Mouse (Mus musculus) neural tube, embryonic 14.5 days (tissue): Measurements from ENCODE around the gene Frrs1l. TPM values are rescaled to one million over a fixed set of nuclear protein-coding genes. Genes with fewer than 3 reads are reported as not detected.

ENCODE experiments used
- ATAC-seq: fragments of 200-750 bp; cut with Nextera tagmentation; 2 replicates; pipeline ENCODE4 v1.8.0; 2017; ENCODE audit warnings: low read depth, mild to moderate bottlenecking, moderate TSS enrichment, moderate library complexity
- H3K27ac ChIP-seq: fragments of 300-500 bp; sonication (generic); 2 replicates; pipeline ENCODE4 v1.5.1; 2014; ENCODE audit warnings: low read depth, mild to moderate bottlenecking, control low read depth, low read length, moderate library complexity, mixed read lengths
- H3K27me3 ChIP-seq: fragments of 300-500 bp; sonication (generic); 2 replicates; pipeline ENCODE4 v1.6.1; 2014; ENCODE audit warnings: low read length; ENCODE audit not compliant: control insufficient read depth, insufficient read depth
- H3K36me3 ChIP-seq: fragments of 300-500 bp; sonication (generic); 2 replicates; pipeline ENCODE4 v1.6.1; 2014; ENCODE audit warnings: low read length, mixed read lengths; ENCODE audit not compliant: control insufficient read depth, insufficient read depth
- H3K4me1 ChIP-seq: fragments of 300-500 bp; sonication (generic); 2 replicates; pipeline ENCODE4 v1.6.1; 2014; ENCODE audit warnings: low read length; ENCODE audit not compliant: control insufficient read depth, insufficient read depth
- H3K4me2 ChIP-seq: fragments of 300-500 bp; sonication (generic); 2 replicates; pipeline ENCODE4 v1.6.1; 2014; ENCODE audit warnings: mild to moderate bottlenecking, low read depth, low read length, control low read depth
- H3K4me3 ChIP-seq: fragments of 300-500 bp; sonication (generic); 2 replicates; pipeline ENCODE4 v1.5.1; 2014; ENCODE audit warnings: low read depth, low read length, control low read depth, mixed read lengths
- H3K9ac ChIP-seq: fragments of 300-500 bp; sonication (generic); replicated peaks from 2 replicates; pipeline ENCODE4 v1.6.1; 2014; ENCODE audit warnings: low read depth, mild to moderate bottlenecking, control low read depth, low read length, mixed read lengths
- H3K9me3 ChIP-seq: fragments of 300-500 bp; sonication (generic); 2 replicates; pipeline ENCODE4 v1.6.1; 2016; ENCODE audit warnings: low read length; ENCODE audit not compliant: control insufficient read depth
- WGBS: fragments of 180-500 bp; shearing (Covaris S2); extraction: QIAGEN DNeasy Blood & Tissue Kit; methylation state at CpG from one replicate; pipeline ENCODE4 v1.1.7; 2014; 5-methylcytosine and 5-hydroxymethylcytosine counted together
- polyA plus RNA-seq: library from polyadenylated mRNA; unstranded; fragments of >200 nt; fragmentation: Nextera tagmentation; extraction: Ambion mirVana; gene quantifications from 2 replicates; pipeline ENCODE4 v1.2.1, GENCODE M21; 2014

Frrs1l gene
- polyA plus RNA-seq, 1 experiment from 2014 or later = 31.6 TPM

GRCm38 (mm10) chr4:56935327-56935726 is 54.9 kb downstream of the Frrs1l start:
- H3K4me2 ChIP-seq = no peak overlapping the region
- no peak overlapping the region for H3K4me3 ChIP-seq
- H3K27me3 ChIP-seq = no peaks in the 10 kb centered on the region
- H3K9ac ChIP-seq = no peak overlapping the region
- ATAC-seq = no peak
- no CpG with 5 or more reads among the region's 1 CpGs for WGBS
- H3K36me3 ChIP-seq = no peaks in the 10 kb centered on the region; the same call in 1 of the 2 replicates
- H3K9me3 ChIP-seq = no peaks in the 10 kb centered on the region
- H3K4me1 ChIP-seq = no peaks in the 10 kb centered on the region
- no peak overlapping the region for H3K27ac ChIP-seq

DNA sequence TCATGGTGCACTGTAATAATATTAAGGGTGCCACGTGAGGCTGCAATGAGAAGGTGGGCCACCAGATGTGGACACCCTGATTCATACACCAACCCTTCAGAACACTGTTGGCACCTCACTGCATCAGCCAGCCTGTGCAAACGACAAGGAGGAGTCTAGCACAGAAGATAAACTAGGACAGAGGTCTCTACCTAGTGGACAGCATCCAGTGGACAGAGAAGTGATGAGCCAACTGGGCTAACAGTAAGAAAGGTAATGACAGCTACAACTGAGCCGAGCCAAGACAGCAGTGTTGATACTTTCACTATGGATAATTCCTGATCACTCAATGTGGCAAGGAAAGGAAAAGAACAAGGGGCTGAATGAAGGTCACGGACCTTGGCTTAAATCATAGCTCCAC is 57.0 kb downstream of the Frrs1l start:
- Histone ChIP-seq H3K4me3 (no peak overlapping the region), H3K9ac (no peak overlapping the region), H3K27me3 (no peaks in the 10 kb centered on the region), H3K36me3 (no peaks in the 10 kb centered on the region; the same call in 1 of the 2 replicates), H3K27ac (no peak overlapping the region), H3K9me3 (no peaks in the 10 kb centered on the region), H3K4me2 (no peak overlapping the region), H3K4me1 (no peaks in the 10 kb centered on the region)
- WGBS = 95% methylated on average over 4 of the region's 4 CpGs
- ATAC-seq = no peak

GRCm38 (mm10) chr4:56932096-56932495 is 58.1 kb downstream of the Frrs1l start:
- Histone ChIP-seq H3K4me3 (no peak overlapping the region), H3K27me3 (no peaks in the 10 kb centered on the region), H3K4me1 (no peaks in the 10 kb centered on the region), H3K27ac (no peak overlapping the region), H3K9me3 (no peaks in the 10 kb centered on the region), H3K4me2 (no peak overlapping the region), H3K36me3 (no peaks in the 10 kb centered on the region; the same call in 1 of the 2 replicates), H3K9ac (no peak overlapping the region)
- no peak for ATAC-seq
- WGBS = 56% methylated on average over 7 of the region's 7 CpGs

DNA sequence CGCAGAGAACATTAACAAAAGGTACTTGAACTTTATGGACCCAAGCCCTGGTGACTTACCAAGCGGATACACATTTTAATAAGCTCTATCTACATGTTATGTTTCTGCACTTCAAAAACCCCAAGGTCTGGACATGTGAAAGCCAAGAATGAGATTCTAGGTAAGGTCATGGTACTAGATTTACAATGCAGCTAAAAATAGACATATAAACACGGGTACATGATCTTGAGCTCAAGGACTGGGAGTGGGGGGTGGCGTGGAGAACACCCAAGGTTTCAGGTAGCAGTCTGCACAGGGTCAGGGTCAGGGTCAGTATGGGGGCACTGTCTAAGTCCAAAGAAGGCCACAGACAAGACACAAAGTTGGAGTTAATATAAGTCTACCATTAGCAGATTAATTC is 59.9 kb downstream of the Frrs1l start:
- Histone ChIP-seq H3K4me2 (no peak overlapping the region), H3K36me3 (peaks cover 6% of the 10 kb centered on the region), H3K27ac (no peak overlapping the region), H3K9ac (no peak overlapping the region), H3K4me1 (no peaks in the 10 kb centered on the region), H3K9me3 (no peaks in the 10 kb centered on the region), H3K4me3 (no peak overlapping the region), H3K27me3 (no peaks in the 10 kb centered on the region)
- ATAC-seq = no peak
- 86% methylated on average over 4 of the region's 4 CpGs for WGBS

GRCm38 (mm10) chr4:56926971-56927370 is 63.2 kb downstream of the Frrs1l start:
- Histone ChIP-seq H3K27ac (no peak overlapping the region), H3K27me3 (no peaks in the 10 kb centered on the region), H3K4me3 (no peak overlapping the region), H3K36me3 (peaks cover 26% of the 10 kb centered on the region), H3K4me2 (no peak overlapping the region), H3K9me3 (no peaks in the 10 kb centered on the region), H3K9ac (no peak overlapping the region), H3K4me1 (no peaks in the 10 kb centered on the region)
- ATAC-seq = no peak
- 89% methylated on average over 4 of the region's 4 CpGs for WGBS

DNA sequence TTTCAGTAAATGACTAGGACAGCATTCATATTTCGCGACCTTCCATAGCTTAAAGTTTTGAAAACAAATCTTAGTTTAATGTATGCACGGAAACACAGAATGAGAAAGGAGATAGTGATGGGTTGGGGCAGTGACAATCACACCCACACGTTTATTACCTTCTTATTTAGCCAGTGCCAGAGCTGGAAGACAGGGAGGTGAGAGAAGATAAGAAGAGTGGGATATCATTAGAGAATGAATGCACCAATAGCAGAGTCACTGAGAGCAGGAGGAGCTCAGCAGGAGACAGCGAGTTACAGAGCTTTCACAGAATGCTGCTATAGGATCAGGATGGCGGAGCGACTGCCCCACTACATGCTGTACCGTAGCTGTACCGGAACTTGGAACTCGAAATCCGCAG is 68.0 kb downstream of the Frrs1l start:
- H3K4me2 ChIP-seq = no peak overlapping the region
- H3K36me3 ChIP-seq = peaks cover 26% of the 10 kb centered on the region
- ATAC-seq = no peak
- H3K9me3 ChIP-seq = no peaks in the 10 kb centered on the region
- 96% methylated on average over 11 of the region's 11 CpGs for WGBS
- H3K27ac ChIP-seq = no peak overlapping the region
- H3K27me3 ChIP-seq = no peaks in the 10 kb centered on the region
- H3K4me1 ChIP-seq = no peaks in the 10 kb centered on the region
- no peak overlapping the region for H3K9ac ChIP-seq
- no peak overlapping the region for H3K4me3 ChIP-seq

DNA sequence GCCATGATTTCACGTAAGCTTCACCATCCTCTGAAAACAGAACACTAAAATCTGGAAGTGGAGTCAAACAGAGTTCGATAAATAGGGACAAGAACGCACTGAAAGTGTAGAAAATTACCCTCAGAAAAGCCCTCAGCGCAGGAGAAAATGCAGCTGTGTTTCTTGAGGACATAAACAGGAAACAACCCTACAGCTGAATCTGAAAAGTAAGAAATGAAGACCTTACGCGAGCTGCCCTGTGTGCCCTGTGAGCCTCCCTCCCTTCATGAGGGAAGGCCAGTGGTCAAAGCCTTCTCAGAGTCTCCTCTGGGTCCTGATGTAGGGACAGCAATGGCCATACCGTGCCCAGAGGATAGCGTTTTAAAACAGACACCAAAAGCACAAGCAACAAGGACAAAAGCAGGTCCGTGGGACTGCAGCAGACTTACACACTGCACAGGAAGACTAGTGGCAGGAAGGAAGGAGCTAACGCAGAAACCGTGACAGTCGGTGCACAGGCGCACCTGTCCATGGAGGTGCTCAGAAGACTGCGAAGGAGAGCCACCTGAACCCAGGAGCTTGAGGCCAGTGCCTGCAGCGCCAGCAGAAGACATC is 74.4 kb downstream of the Frrs1l start:
- ATAC-seq = no peak
- Histone ChIP-seq H3K4me2 (no peak overlapping the region), H3K9ac (no peak overlapping the region), H3K36me3 (0 out of 2 replicates have a peak, but pooled peaks cover 15% of the 10 kb centered on the region), H3K4me1 (no peaks in the 10 kb centered on the region), H3K9me3 (no peaks in the 10 kb centered on the region), H3K27ac (no peak overlapping the region), H3K4me3 (no peak overlapping the region), H3K27me3 (no peaks in the 10 kb centered on the region)
- 92% methylated on average over 15 of the region's 15 CpGs for WGBS

GRCm38 (mm10) chr4:56914761-56915160 is 75.4 kb downstream of the Frrs1l start:
- WGBS = 100% methylated on average over 1 of the region's 1 CpGs
- no peaks in the 10 kb centered on the region for H3K9me3 ChIP-seq
- no peaks in the 10 kb centered on the region for H3K4me1 ChIP-seq
- no peak overlapping the region for H3K27ac ChIP-seq
- H3K36me3 ChIP-seq = peaks cover 21% of the 10 kb centered on the region; the same call in 1 of the 2 replicates
- H3K27me3 ChIP-seq = no peaks in the 10 kb centered on the region
- H3K4me2 ChIP-seq = no peak overlapping the region
- no peak overlapping the region for H3K9ac ChIP-seq
- H3K4me3 ChIP-seq = no peak overlapping the region
- no peak for ATAC-seq

- Histone ChIP-seq H3K36me3 (peaks cover 21% of the 10 kb centered on the region; the same call in 1 of the 2 replicates), H3K27ac (no peak overlapping the region), H3K4me3 (no peak overlapping the region), H3K27me3 (no peaks in the 10 kb centered on the region), H3K9ac (no peak overlapping the region), H3K4me1 (no peaks in the 10 kb centered on the region), H3K9me3 (no peaks in the 10 kb centered on the region), H3K4me2 (no peak overlapping the region)
- no peak for ATAC-seq
- WGBS = 98% methylated on average over 6 of the region's 6 CpGs
These were observed 75.9 kb downstream of the Frrs1l start for GRCm38 (mm10) chr4:56914338-56914737.
